Mouse (Mus musculus): ENCODE results near the gene Dnaja3.

The Dnaja3 gene

GRCm38 (mm10) chr16:4606431-4607084, 33.2 kb upstream of the Dnaja3 start:
- DNase-seq (ENCODE audit: low read depth, low spot score), result no peak

GRCm38 (mm10) chr16:4607818-4608531, 31.8 kb upstream of the Dnaja3 start:
- peak; percentile 82 for DNase-seq (ENCODE audit: low read depth, low spot score)

- DNase-seq (ENCODE audit: low read depth, low spot score), result no peak
Measured at GRCm38 (mm10) chr16:4608532-4609059, 31.2 kb upstream of the Dnaja3 start.

- DNase-seq (ENCODE audit: low read depth, low spot score), result no peak
Measured at GRCm38 (mm10) chr16:4611193-4611592, 28.6 kb upstream of the Dnaja3 start.

- DNase-seq (ENCODE audit: low read depth, low spot score), result no peak
Measured at GRCm38 (mm10) chr16:4611676-4612075, 28.1 kb upstream of the Dnaja3 start.

- no peak for DNase-seq (ENCODE audit: low read depth, low spot score)
Measured at GRCm38 (mm10) chr16:4613736-4614135, 26.1 kb upstream of the Dnaja3 start.

GRCm38 (mm10) chr16:4614639-4615038, 25.1 kb upstream of the Dnaja3 start:
- no peak for DNase-seq (ENCODE audit: low read depth, low spot score)

GRCm38 (mm10) chr16:4615297-4615696, 24.5 kb upstream of the Dnaja3 start:
- DNase-seq (ENCODE audit: low read depth, low spot score), result no peak

GRCm38 (mm10) chr16:4616829-4617228, 23.0 kb upstream of the Dnaja3 start:
- no peak for DNase-seq (ENCODE audit: low read depth, low spot score)

- DNase-seq (ENCODE audit: low read depth, low spot score), result no peak
Measured at GRCm38 (mm10) chr16:4624074-4624473, 15.7 kb upstream of the Dnaja3 start.

GRCm38 (mm10) chr16:4624481-4625110, 15.2 kb upstream of the Dnaja3 start, which contains the start of gene Pam16:
Pam16 (minus strand) TSS chr16:4624988.
- DNase-seq (ENCODE audit: low read depth, low spot score), result peak; percentile 93

GRCm38 (mm10) chr16:4627105-4627504, 12.7 kb upstream of the Dnaja3 start:
- no peak for DNase-seq (ENCODE audit: low read depth, low spot score)

GRCm38 (mm10) chr16:4628898-4629419, 10.8 kb upstream of the Dnaja3 start:
- DNase-seq (ENCODE audit: low read depth, low spot score), result no peak

GRCm38 (mm10) chr16:4629950-4630349, 9.8 kb upstream of the Dnaja3 start:
- peak; percentile 70 for DNase-seq (ENCODE audit: low read depth, low spot score)

- no peak for DNase-seq (ENCODE audit: low read depth, low spot score)
Measured at GRCm38 (mm10) chr16:4632050-4632449, 7.7 kb upstream of the Dnaja3 start.

- DNase-seq (ENCODE audit: low read depth, low spot score), result no peak
Measured at GRCm38 (mm10) chr16:4633661-4634060, 6.1 kb upstream of the Dnaja3 start.

GRCm38 (mm10) chr16:4634681-4635080, 5.1 kb upstream of the Dnaja3 start:
- no peak for DNase-seq (ENCODE audit: low read depth, low spot score)

GRCm38 (mm10) chr16:4635760-4636159, 4.0 kb upstream of the Dnaja3 start:
- no peak for DNase-seq (ENCODE audit: low read depth, low spot score)

- DNase-seq (ENCODE audit: low read depth, low spot score), result no peak
Measured at GRCm38 (mm10) chr16:4638891-4639390, 848 bp upstream of the Dnaja3 start.

GRCm38 (mm10) chr16:4640267-4641005, 647 bp downstream of the Dnaja3 start:
- DNase-seq (ENCODE audit: low read depth, low spot score), result peak; percentile 73

GRCm38 (mm10) chr16:4641119-4641838, 1.5 kb downstream of the Dnaja3 start:
- DNase-seq (ENCODE audit: low read depth, low spot score), result peak; percentile 24
